Mouse (Mus musculus) MEL (cell line): ENCODE measurements around the gene Ctsd. TPM values are rescaled to one million over a fixed set of nuclear protein-coding genes. Genes with fewer than 3 reads are reported as not detected.

ENCODE experiments used
- DNase-seq: peaks from one replicate; pipeline ENCODE4 v3.0.0; 2011; ENCODE audit warnings: low read depth, low spot score
- H3K27ac ChIP-seq: 2 replicates; pipeline ENCODE4 v1.5.1; 2012; ENCODE audit warnings: low read depth, mild to moderate bottlenecking, control low read depth, low read length, moderate library complexity; ENCODE audit not compliant: control insufficient read depth
- H3K27me3 ChIP-seq, 2 experiments: fragments of 150-350 bp in 1 of 2; sonication (generic) in 1 of 2; 2 replicates each; pipeline ENCODE4 v1.6.1; 2012; ENCODE audit warnings: low read length in 2 of 2, mild to moderate bottlenecking in 2 of 2, improper control_type of control experiment in 1 of 2, moderate library complexity in 1 of 2; ENCODE audit not compliant: insufficient read depth in 2 of 2, control insufficient read depth in 1 of 2
- H3K36me3 ChIP-seq, 2 experiments: 2 replicates each; pipeline ENCODE4 v1.6.1; 2012 to 2014; ENCODE audit warnings: low read length in 2 of 2, improper control_type of control experiment in 1 of 2, inconsistent platforms in 1 of 2, mild to moderate bottlenecking in 1 of 2; ENCODE audit not compliant: insufficient read depth in 2 of 2, control insufficient read depth in 1 of 2
- H3K4me1 ChIP-seq, 2 experiments: fragments of 150-350 bp in 1 of 2; sonication (generic) in 1 of 2; 2 replicates each; pipeline ENCODE4 v1.6.1; 2012; ENCODE audit warnings: low read length in 2 of 2, improper control_type of control experiment in 1 of 2, mild to moderate bottlenecking in 1 of 2; ENCODE audit not compliant: insufficient read depth in 2 of 2, control insufficient read depth in 1 of 2
- H3K4me3 ChIP-seq, 2 experiments: fragments of 150-350 bp in 1 of 2; sonication (generic) in 1 of 2; 2 replicates each; pipeline ENCODE4 v1.5.1; 2012; ENCODE audit warnings: low read depth in 2 of 2, low read length in 2 of 2, mild to moderate bottlenecking in 2 of 2, moderate library complexity in 2 of 2, control low read depth in 1 of 2, improper control_type of control experiment in 1 of 2; ENCODE audit not compliant: control insufficient read depth in 1 of 2, insufficient read depth in 1 of 2
- H3K79me2 ChIP-seq: 2 replicates; pipeline ENCODE4 v1.6.1; 2012; ENCODE audit warnings: mild to moderate bottlenecking, low read length, moderate library complexity; ENCODE audit not compliant: control insufficient read depth, poor library complexity, insufficient read depth
- H3K9ac ChIP-seq: 2 replicates; pipeline ENCODE4 v1.6.1; 2012; ENCODE audit warnings: low read depth, mild to moderate bottlenecking, control low read depth, low read length, moderate library complexity; ENCODE audit not compliant: control insufficient read depth, poor library complexity, severe bottlenecking
- H3K9me3 ChIP-seq: fragments of 150-350 bp; sonication (generic); replicated peaks from 2 replicates; pipeline ENCODE4 v1.6.1; 2012; ENCODE audit warnings: mild to moderate bottlenecking, low read length, improper control_type of control experiment, moderate library complexity; ENCODE audit not compliant: insufficient read depth
- BHLHE40 ChIP-seq: IDR thresholded peaks from 2 replicates; pipeline ENCODE4 v1.6.1; 2012; ENCODE audit warnings: low read depth, mild to moderate bottlenecking, inconsistent platforms, low read length, improper control_type of control experiment, borderline replicate concordance
- CHD1 ChIP-seq: IDR thresholded peaks from 2 replicates; pipeline ENCODE4 v1.6.1; 2012; ENCODE audit warnings: low read depth, mild to moderate bottlenecking, inconsistent platforms, low read length, improper control_type of control experiment
- CHD2 ChIP-seq: IDR thresholded peaks from 2 replicates; pipeline ENCODE4 v1.6.1; 2011; ENCODE audit warnings: low read length, improper control_type of control experiment
- CTCF ChIP-seq, 3 experiments: IDR thresholded peaks in 2 of 3; conservative IDR thresholded peaks in 1 of 3; 2 replicates each; pipeline ENCODE4 v1.5.1; 2011 to 2012; ENCODE audit warnings: low read length in 3 of 3, low read depth in 2 of 3, mild to moderate bottlenecking in 2 of 3, improper control_type of control experiment in 1 of 3, inconsistent platforms in 1 of 3, mixed read lengths in 1 of 3, moderate library complexity in 1 of 3; ENCODE audit not compliant: control insufficient read depth in 1 of 3, insufficient read depth in 1 of 3, poor library complexity in 1 of 3, severe bottlenecking in 1 of 3
- ELF1 ChIP-seq: IDR thresholded peaks from 2 replicates; pipeline ENCODE4 v1.6.1; 2014; ENCODE audit warnings: low read depth, mild to moderate bottlenecking, inconsistent platforms, low read length, improper control_type of control experiment, moderate library complexity
- EP300 ChIP-seq, 2 experiments: IDR thresholded peaks; 2 replicates each; pipeline ENCODE4 v1.6.1; 2011; ENCODE audit warnings: improper control_type of control experiment in 2 of 2, low read length in 2 of 2, low read depth in 1 of 2, mild to moderate bottlenecking in 1 of 2
- ETS1 ChIP-seq: IDR thresholded peaks from 2 replicates; pipeline ENCODE4 v1.6.1; 2012; ENCODE audit warnings: low read depth, mild to moderate bottlenecking, inconsistent platforms, low read length, improper control_type of control experiment, moderate library complexity
- GABPA ChIP-seq: IDR thresholded peaks from 2 replicates; pipeline ENCODE4 v1.6.1; 2012; ENCODE audit warnings: low read depth, mild to moderate bottlenecking, inconsistent platforms, low read length, improper control_type of control experiment, moderate library complexity
- GATA1 ChIP-seq: IDR thresholded peaks from 2 replicates; pipeline ENCODE4 v1.6.1; 2011; ENCODE audit warnings: low read depth, low read length, improper control_type of control experiment
- HCFC1 ChIP-seq: IDR thresholded peaks from 2 replicates; pipeline ENCODE4 v1.6.1; 2012; ENCODE audit warnings: low read depth, mild to moderate bottlenecking, inconsistent platforms, low read length, improper control_type of control experiment, moderate library complexity
- KAT2A ChIP-seq: conservative IDR thresholded peaks from 2 replicates; pipeline ENCODE4 v1.6.1; 2012; ENCODE audit warnings: low read depth, low read length, improper control_type of control experiment, inconsistent platforms
- MAX ChIP-seq: IDR thresholded peaks from 2 replicates; pipeline ENCODE4 v1.6.1; 2011; ENCODE audit warnings: low read length, improper control_type of control experiment
- MYC ChIP-seq: IDR thresholded peaks from 2 replicates; pipeline ENCODE4 v1.6.1; 2011; ENCODE audit warnings: low read depth, mild to moderate bottlenecking, low read length, improper control_type of control experiment, moderate library complexity
- NRF1 ChIP-seq: IDR thresholded peaks from 2 replicates; pipeline ENCODE4 v1.6.1; 2014; ENCODE audit warnings: low read depth, mild to moderate bottlenecking, inconsistent platforms, low read length, improper control_type of control experiment, moderate library complexity; ENCODE audit not compliant: poor library complexity, insufficient read depth, severe bottlenecking
- POLR2AphosphoS5 ChIP-seq: IDR thresholded peaks from 2 replicates; pipeline ENCODE4 v1.6.1; 2012; ENCODE audit warnings: low read depth, borderline replicate concordance, mild to moderate bottlenecking, inconsistent platforms, low read length, moderate library complexity, mixed read lengths
- RAD21 ChIP-seq: IDR thresholded peaks from 2 replicates; pipeline ENCODE4 v1.6.1; 2011; ENCODE audit warnings: mild to moderate bottlenecking, low read depth, low read length, improper control_type of control experiment
- SIN3A ChIP-seq: IDR thresholded peaks from 2 replicates; pipeline ENCODE4 v1.6.1; 2012; ENCODE audit warnings: low read length, improper control_type of control experiment, inconsistent platforms
- SMC3 ChIP-seq: IDR thresholded peaks from 2 replicates; pipeline ENCODE4 v1.6.1; 2011; ENCODE audit warnings: low read depth, low read length, improper control_type of control experiment
- TBP ChIP-seq: IDR thresholded peaks from 2 replicates; pipeline ENCODE4 v1.8.0; 2011; ENCODE audit warnings: low read depth, low read length, improper control_type of control experiment
- TCF12 ChIP-seq: IDR thresholded peaks from 2 replicates; pipeline ENCODE4 v1.6.1; 2014; ENCODE audit warnings: low read depth, mild to moderate bottlenecking, inconsistent platforms, low read length, improper control_type of control experiment, moderate library complexity
- USF1 ChIP-seq: IDR thresholded peaks from 2 replicates; pipeline ENCODE4 v1.6.1; 2014; ENCODE audit warnings: low read depth, mild to moderate bottlenecking, inconsistent platforms, low read length, improper control_type of control experiment, moderate library complexity
- USF2 ChIP-seq, 2 experiments: IDR thresholded peaks; 2 replicates each; pipeline ENCODE4 v1.6.1; 2011 to 2012; ENCODE audit warnings: improper control_type of control experiment in 2 of 2, low read length in 2 of 2, borderline replicate concordance in 1 of 2, inconsistent platforms in 1 of 2, low read depth in 1 of 2, mild to moderate bottlenecking in 1 of 2; ENCODE audit not compliant: insufficient read depth in 1 of 2
- ZC3H11A ChIP-seq: IDR thresholded peaks from 2 replicates; pipeline ENCODE4 v1.6.1; 2012; ENCODE audit warnings: low read depth, mild to moderate bottlenecking, inconsistent platforms, low read length, improper control_type of control experiment
- ZKSCAN1 ChIP-seq: IDR thresholded peaks from 2 replicates; pipeline ENCODE4 v1.6.1; 2012; ENCODE audit warnings: low read depth, mild to moderate bottlenecking, inconsistent platforms, low read length, improper control_type of control experiment, moderate library complexity
- ZMIZ1 ChIP-seq: IDR thresholded peaks from 2 replicates; pipeline ENCODE4 v1.6.1; 2012; ENCODE audit warnings: low read depth, mild to moderate bottlenecking, inconsistent platforms, low read length, improper control_type of control experiment, moderate library complexity
- polyA plus RNA-seq, 2 experiments: library from polyadenylated mRNA; stranded (reverse) in 1 of 2; unstranded in 1 of 2; fragments of >175 nt in 1 of 2; fragments of >200 nt in 1 of 2; gene quantifications; 2 replicates each; pipeline versions ENCODE4 v1.2.1 to v1.2.4; 2012; ENCODE audit warnings: low replicate concordance in 2 of 2, low read depth in 1 of 2; ENCODE audit not compliant: insufficient read length in 2 of 2, insufficient read depth in 1 of 2, missing spikeins in 1 of 2
- total RNA-seq: library from RNA; depleted of rRNA; stranded (reverse); fragments of 300-350 nt; gene quantifications from 2 replicates; pipeline ENCODE4 v1.2.3, GENCODE M21; 2012

The Ctsd gene
- total and polyA plus RNA-seq, 3 experiments, result 89.3 to 179 (median 115) TPM

GRCm38 (mm10) chr7:142373039-142373438 lies 14.8 kb downstream of the Ctsd start:
- H3K36me3 ChIP-seq, result peaks cover 0 to 14% of the 10 kb centered on the region in 2 experiments; a peak in 2 of 4 replicates
- TF ChIP-seq USF1, result no peak
- TF ChIP-seq MAX, result no peak
- no peak for TF ChIP-seq ZMIZ1
- no peak for TF ChIP-seq ETS1
- TF ChIP-seq TCF12, result no peak
- no peak for TF ChIP-seq CHD1
- TF ChIP-seq GATA1, result no peak
- no peak for TF ChIP-seq ELF1
- no peak for TF ChIP-seq EP300 (IDR thresholded peaks at IDR 0.05; ENCODE audit: low read depth in 1 of 2, low read length in 2 of 2)
- no peak for TF ChIP-seq SMC3
- TF ChIP-seq CHD2, result no peak
- no peak for TF ChIP-seq MYC
- TF ChIP-seq BHLHE40, result no peak
- TF ChIP-seq KAT2A, result no peak
- TF ChIP-seq USF2 (IDR thresholded peaks at IDR 0.05; ENCODE audit: borderline replicate concordance in 1 of 2, insufficient read depth in 1 of 2, low read depth in 1 of 2, low read length in 2 of 2), result no peak
- no peak for TF ChIP-seq NRF1
- H3K4me3 ChIP-seq, result no peak overlapping the region
- no peaks in the 10 kb centered on the region for H3K9me3 ChIP-seq
- no peak for DNase-seq
- H3K79me2 ChIP-seq, result no peaks in the 10 kb centered on the region
- no peak overlapping the region for H3K9ac ChIP-seq
- peaks cover 7 to 20% of the 10 kb centered on the region in 2 experiments for H3K4me1 ChIP-seq
- no peaks in the 10 kb centered on the region; a peak in 1 of 4 replicates for H3K27me3 ChIP-seq
- H3K27ac ChIP-seq, result no peak overlapping the region

GRCm38 (mm10) chr7:142371768-142372661 lies 15.8 kb downstream of the Ctsd start:
- Histone ChIP-seq H3K4me1 (peaks cover 1 to 10% of the 10 kb centered on the region in 2 experiments; a peak in 3 of 4 replicates), H3K9ac (no peak overlapping the region), H3K9me3 (no peaks in the 10 kb centered on the region), H3K27me3 (no peaks in the 10 kb centered on the region; a peak in 1 of 4 replicates), H3K4me3 (no peak overlapping the region), H3K27ac (no peak overlapping the region), H3K36me3 (peaks cover 0 to 5% of the 10 kb centered on the region in 2 experiments; a peak in 2 of 4 replicates), H3K79me2 (no peaks in the 10 kb centered on the region)
- TF ChIP-seq ZKSCAN1, result no peak
- TF ChIP-seq HCFC1, result no peak
- no peak for TF ChIP-seq ETS1
- TF ChIP-seq SIN3A, result no peak
- no peak for TF ChIP-seq RAD21
- no peak for TF ChIP-seq KAT2A
- no peak for TF ChIP-seq USF1
- no peak for TF ChIP-seq TBP
- no peak for TF ChIP-seq POLR2AphosphoS5
- no peak for TF ChIP-seq CHD2
- TF ChIP-seq ZC3H11A, result no peak
- TF ChIP-seq CTCF (IDR thresholded peaks at IDR 0.05 in 2 of 3, conservative IDR thresholded peaks at IDR 0.05 in 1 of 3; ENCODE audit: control insufficient read depth in 1 of 3, insufficient read depth in 1 of 3, low read depth in 2 of 3, low read length in 3 of 3, poor library complexity in 1 of 3, severe bottlenecking in 1 of 3), result no peak
- TF ChIP-seq SMC3, result no peak
- no peak for TF ChIP-seq USF2 (IDR thresholded peaks at IDR 0.05; ENCODE audit: borderline replicate concordance in 1 of 2, insufficient read depth in 1 of 2, low read depth in 1 of 2, low read length in 2 of 2)
- no peak for TF ChIP-seq GABPA
- DNase-seq, result no peak
